Mouse (Mus musculus): ENCODE data around the gene Cldn15.

DNA sequence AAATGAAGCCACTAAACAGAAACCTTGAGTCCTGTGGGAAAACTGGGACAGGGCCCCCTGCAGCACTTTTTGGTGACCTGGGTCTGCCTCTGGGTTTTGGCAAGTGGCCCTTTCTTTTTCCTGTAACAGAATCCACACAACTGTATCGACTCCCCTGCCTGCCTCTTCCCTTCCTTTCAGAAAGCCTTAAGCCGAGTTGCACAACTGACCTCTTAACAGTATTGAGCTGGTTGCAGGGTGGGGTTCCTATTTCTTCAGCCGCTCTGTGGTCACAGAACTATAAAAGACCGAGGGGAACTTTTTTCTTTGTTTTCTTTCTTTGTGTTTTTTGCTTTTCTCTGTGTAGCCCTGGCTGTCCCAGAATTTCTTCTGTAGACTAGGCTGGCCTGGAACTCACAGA lies 11.4 kb downstream of the Cldn15 start:
- no peak for TF ChIP-seq CTCF (IDR thresholded peaks at IDR 0.05; ENCODE audit: control insufficient read depth, insufficient read depth, insufficient read length)
- no peak for TF ChIP-seq USF1 (IDR thresholded peaks at IDR 0.05; ENCODE audit: low read depth)
- no peak for TF ChIP-seq MAX (IDR thresholded peaks at IDR 0.05)
- no peak for TF ChIP-seq MYOD1 (IDR thresholded peaks at IDR 0.05; ENCODE audit: control insufficient read depth, insufficient read length, low read depth)
- TF ChIP-seq CEBPB (IDR thresholded peaks at IDR 0.05; ENCODE audit: low read depth), result no peak

Measured in C2C12 (cell line).